Mouse (Mus musculus) intestine, embryonic 16.5 days (tissue): ENCODE measurements around the gene Atg5. TPM values are rescaled to one million over a fixed set of nuclear protein-coding genes. Genes with fewer than 3 reads are reported as not detected.

ENCODE experiments used
- ATAC-seq: fragments of 200-750 bp; cut with Nextera tagmentation; 2 replicates; pipeline ENCODE4 v1.8.0; 2017; ENCODE audit warnings: moderate TSS enrichment, moderate library complexity
- H3K27ac ChIP-seq: fragments of 300-500 bp; sonication (generic); 2 replicates; pipeline ENCODE4 v1.5.1; 2014; ENCODE audit warnings: mild to moderate bottlenecking, low read length
- H3K27me3 ChIP-seq: fragments of 300-500 bp; sonication (generic); replicated peaks from 2 replicates; pipeline ENCODE4 v1.6.1; 2014; ENCODE audit warnings: low read length, control low read depth, mixed read lengths; ENCODE audit not compliant: control insufficient read depth, insufficient read depth
- H3K36me3 ChIP-seq: fragments of 300-500 bp; sonication (generic); 2 replicates; pipeline ENCODE4 v1.6.1; 2014; ENCODE audit warnings: low read length, control low read depth; ENCODE audit not compliant: control insufficient read depth, insufficient read depth
- H3K4me1 ChIP-seq: fragments of 300-500 bp; sonication (generic); 2 replicates; pipeline ENCODE4 v1.6.1; 2014; ENCODE audit warnings: low read length, control low read depth, mixed read lengths; ENCODE audit not compliant: control insufficient read depth, insufficient read depth
- H3K4me2 ChIP-seq: fragments of 300-500 bp; sonication (generic); 2 replicates; pipeline ENCODE4 v1.6.1; 2014; ENCODE audit warnings: low read depth, low read length, control low read depth
- H3K4me3 ChIP-seq: fragments of 300-500 bp; sonication (generic); 2 replicates; pipeline ENCODE4 v1.5.1; 2014; ENCODE audit warnings: mild to moderate bottlenecking, low read length
- H3K9ac ChIP-seq: fragments of 300-500 bp; sonication (generic); 2 replicates; pipeline ENCODE4 v1.6.1; 2014; ENCODE audit warnings: low read depth, low read length
- H3K9me3 ChIP-seq: fragments of 300-500 bp; sonication (generic); 2 replicates; pipeline ENCODE4 v1.6.1; 2016; ENCODE audit warnings: low read length, control low read depth; ENCODE audit not compliant: control insufficient read depth
- WGBS: fragments of 180-500 bp; shearing (Covaris S2); extraction: QIAGEN DNeasy Blood & Tissue Kit; methylation state at CpG from one replicate; pipeline ENCODE4 v1.1.7; 2014; 5-methylcytosine and 5-hydroxymethylcytosine counted together
- polyA plus RNA-seq: library from polyadenylated mRNA; unstranded; fragments of >200 nt; fragmentation: Nextera tagmentation; extraction: Ambion mirVana; gene quantifications from 2 replicates; pipeline ENCODE4 v1.2.1, GENCODE M21; 2015

Gene Atg5
- polyA plus RNA-seq, 1 experiment from 2014 or later, result 52.6 TPM

DNA sequence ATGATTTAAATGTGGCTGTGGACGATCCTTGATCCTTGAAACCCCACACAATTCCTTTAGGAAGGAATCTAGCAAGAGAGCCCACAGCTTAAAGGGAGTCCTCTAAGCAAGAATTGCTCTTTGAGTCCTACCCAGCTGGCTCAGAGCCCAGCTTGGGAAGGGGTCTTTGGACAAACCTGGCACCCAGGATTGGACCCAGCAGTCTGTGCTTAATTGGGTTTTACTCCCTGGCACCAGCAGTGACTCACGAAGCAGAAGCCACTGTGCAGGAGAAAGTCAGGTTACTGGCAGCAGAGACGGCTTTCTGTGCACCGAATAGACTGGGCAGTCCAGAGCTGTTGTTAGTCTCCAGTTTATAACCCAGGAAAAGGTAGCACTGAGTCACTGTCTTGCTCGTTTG lies 117.1 kb downstream of the Atg5 start:
- H3K36me3 ChIP-seq, result no peaks in the 10 kb centered on the region
- H3K9me3 ChIP-seq, result no peaks in the 10 kb centered on the region
- WGBS, result 80% methylated on average over 5 of the region's 5 CpGs
- no peak for ATAC-seq
- no peak overlapping the region for H3K4me2 ChIP-seq
- H3K4me3 ChIP-seq, result no peak overlapping the region
- H3K4me1 ChIP-seq, result peaks cover 7% of the 10 kb centered on the region; the same call in 1 of the 2 replicates
- no peaks in the 10 kb centered on the region for H3K27me3 ChIP-seq
- H3K27ac ChIP-seq, result no peak overlapping the region
- H3K9ac ChIP-seq, result no peak overlapping the region

DNA sequence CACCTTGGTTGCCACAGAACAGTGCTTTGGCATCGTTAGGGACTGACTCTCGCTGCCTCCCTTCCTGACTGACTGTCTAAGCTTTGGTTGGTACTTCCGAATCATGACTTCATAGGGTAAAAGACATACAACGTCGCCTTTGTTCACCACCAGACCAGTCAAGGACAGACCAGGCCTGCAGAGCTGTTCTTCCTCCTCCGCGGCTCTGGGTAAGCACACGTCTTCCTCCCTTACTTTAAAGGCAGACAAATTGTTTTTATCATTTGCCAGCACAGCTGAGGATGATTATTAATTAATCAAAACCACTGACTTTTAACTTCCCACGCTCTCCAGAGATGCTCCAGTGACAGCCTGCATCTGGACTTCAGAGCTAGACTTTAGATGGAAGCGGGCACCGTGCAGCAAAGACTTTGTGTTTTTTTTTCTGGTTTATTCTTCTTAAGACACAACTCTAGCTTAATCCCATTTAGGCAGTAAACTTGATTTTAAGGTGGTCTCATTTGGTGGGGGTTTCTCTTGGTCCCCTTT lies 120.6 kb downstream of the Atg5 start:
- 65% methylated on average over 11 of the region's 11 CpGs for WGBS
- Histone ChIP-seq H3K27ac (no peak overlapping the region), H3K4me2 (no peak overlapping the region), H3K27me3 (no peaks in the 10 kb centered on the region), H3K9me3 (no peaks in the 10 kb centered on the region), H3K4me3 (no peak overlapping the region), H3K9ac (no peak overlapping the region), H3K4me1 (no peaks in the 10 kb centered on the region), H3K36me3 (no peaks in the 10 kb centered on the region)
- ATAC-seq, result no peak

DNA sequence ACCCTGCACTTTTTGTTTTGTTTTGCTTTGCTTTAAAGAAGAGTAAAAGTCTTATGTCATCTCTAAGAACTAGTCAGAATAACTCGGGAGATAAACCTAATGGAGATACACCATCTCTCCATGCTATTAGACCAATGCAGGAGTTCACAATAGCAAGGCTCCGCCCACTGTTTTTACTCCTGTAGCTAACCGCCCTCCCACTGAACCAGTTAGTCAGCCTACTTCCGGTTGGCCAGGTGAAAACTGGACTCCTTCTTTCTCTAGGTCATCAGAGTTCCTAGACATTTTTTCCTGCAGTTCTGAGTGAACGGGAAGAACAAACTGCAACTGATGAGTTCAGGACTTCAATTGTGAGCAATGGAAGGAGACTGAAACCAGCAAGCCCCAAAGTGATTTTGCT lies 122.1 kb downstream of the Atg5 start:
- no peak for ATAC-seq
- H3K9me3 ChIP-seq, result no peaks in the 10 kb centered on the region
- no peak overlapping the region for H3K4me2 ChIP-seq
- H3K27ac ChIP-seq, result no peak overlapping the region
- no peaks in the 10 kb centered on the region for H3K4me1 ChIP-seq
- H3K9ac ChIP-seq, result no peak overlapping the region
- H3K4me3 ChIP-seq, result no peak overlapping the region
- 81% methylated on average over 5 of the region's 5 CpGs for WGBS
- no peaks in the 10 kb centered on the region for H3K27me3 ChIP-seq
- H3K36me3 ChIP-seq, result no peaks in the 10 kb centered on the region

DNA sequence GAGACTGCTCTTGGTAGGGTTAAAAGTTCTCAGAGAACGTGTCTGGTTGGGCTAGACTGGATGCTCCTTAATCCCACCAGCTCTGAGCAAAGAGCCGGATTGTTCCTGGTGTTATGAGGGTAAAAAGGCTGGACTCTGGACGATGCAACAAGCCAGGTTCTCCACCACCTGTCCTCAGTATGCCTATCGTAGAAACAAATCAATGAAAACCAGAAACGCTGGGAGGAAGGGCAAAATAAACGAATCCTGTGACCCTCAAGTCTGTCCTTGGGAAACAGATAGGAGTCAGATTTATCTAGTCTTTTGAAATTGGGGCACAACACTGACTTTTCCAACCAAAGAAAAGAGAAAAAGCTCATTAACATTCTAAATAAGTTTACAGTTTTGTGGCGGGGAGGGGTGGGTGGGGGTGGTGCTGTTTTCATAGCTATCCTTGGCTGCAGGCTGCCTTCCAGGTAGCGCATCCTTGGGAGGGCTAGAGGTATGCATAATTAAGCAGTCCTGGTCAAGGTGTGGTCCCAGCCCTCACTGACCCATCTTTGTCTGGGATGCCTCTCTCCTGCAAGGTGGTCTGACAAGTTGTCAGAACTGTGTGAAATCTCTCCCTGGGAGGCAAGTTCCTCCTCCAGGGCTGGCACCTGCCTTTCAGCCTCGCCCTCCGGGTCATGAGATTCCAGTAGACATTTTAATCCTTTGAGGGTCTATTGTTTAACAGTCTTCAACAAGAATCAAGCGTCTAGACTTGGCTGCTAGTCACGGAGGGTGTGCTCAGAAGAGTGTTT lies 123.5 kb downstream of the Atg5 start:
- H3K4me1 ChIP-seq, result no peaks in the 10 kb centered on the region
- no peak overlapping the region for H3K27ac ChIP-seq
- H3K4me2 ChIP-seq, result no peak overlapping the region
- WGBS, result 46% methylated on average over 12 of the region's 12 CpGs
- H3K27me3 ChIP-seq, result no peaks in the 10 kb centered on the region
- H3K36me3 ChIP-seq, result no peaks in the 10 kb centered on the region
- no peaks in the 10 kb centered on the region for H3K9me3 ChIP-seq
- no peak overlapping the region for H3K9ac ChIP-seq
- ATAC-seq, result no peak
- no peak overlapping the region for H3K4me3 ChIP-seq

DNA sequence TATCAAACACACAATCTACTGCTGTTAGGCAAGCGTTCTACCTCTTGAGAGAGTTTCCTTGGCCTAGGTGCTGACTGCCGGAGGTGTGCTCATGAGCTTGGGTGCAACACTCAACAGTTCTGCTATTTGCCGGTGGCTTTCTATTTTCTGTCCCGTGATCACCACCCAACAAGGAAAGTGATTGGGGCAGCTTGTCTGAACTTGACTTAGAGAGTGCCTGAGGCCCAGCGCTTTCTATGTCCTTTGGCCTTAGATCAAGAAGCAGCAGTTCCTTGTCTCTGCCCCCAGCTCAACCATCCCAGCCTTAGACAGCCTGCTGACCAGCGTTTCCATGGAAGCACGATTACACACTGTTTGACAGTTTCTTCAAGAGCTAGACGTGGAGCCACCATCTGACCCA lies 124.7 kb downstream of the Atg5 start:
- Histone ChIP-seq H3K9me3 (no peaks in the 10 kb centered on the region), H3K27me3 (no peaks in the 10 kb centered on the region), H3K4me1 (no peaks in the 10 kb centered on the region), H3K4me2 (no peak overlapping the region), H3K9ac (no peak overlapping the region), H3K4me3 (no peak overlapping the region), H3K27ac (no peak overlapping the region), H3K36me3 (no peaks in the 10 kb centered on the region)
- WGBS, result 87% methylated on average over 8 of the region's 8 CpGs
- ATAC-seq, result no peak

DNA sequence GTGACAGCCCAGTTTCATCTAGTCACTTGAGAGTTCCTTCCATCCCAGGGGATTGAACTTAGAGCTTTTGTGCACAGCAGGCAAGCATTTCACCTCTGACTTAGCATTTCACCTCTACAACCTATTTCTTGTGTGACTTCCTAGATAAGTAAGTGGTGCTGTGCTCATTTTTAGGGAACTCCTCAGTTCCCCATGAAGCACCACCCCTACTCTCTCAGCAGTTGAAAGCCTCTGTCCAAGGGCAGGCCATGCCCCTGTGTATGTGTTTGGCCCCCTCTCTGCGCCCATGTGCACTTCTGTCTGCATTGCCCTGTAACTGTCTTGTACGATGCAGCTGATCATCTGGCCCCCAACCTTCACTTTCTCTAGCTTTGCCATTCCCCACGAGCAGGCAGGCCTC lies 132.0 kb downstream of the Atg5 start:
- no peak overlapping the region for H3K27ac ChIP-seq
- 78% methylated on average over 3 of the region's 3 CpGs for WGBS

DNA sequence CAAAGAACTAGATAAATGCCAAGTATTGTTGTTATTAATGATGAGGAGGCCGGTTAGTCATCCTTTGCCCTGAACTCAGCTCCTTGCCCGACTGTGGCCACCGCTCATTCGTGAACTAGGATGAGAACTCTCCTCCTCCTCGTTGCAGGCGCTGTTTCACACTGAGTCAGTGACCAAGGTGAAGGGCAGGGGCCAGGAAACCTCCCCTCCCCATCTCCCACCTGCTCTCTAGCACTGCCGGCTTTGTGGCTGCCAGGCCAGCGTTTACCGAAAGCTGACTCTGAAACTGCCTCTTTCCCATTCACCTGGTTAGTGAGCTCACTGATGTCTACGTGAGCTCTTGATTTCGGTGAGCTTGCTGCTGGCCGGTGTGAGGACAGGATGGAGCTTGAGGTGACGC lies 132.4 kb downstream of the Atg5 start:
- H3K36me3 ChIP-seq, result no peaks in the 10 kb centered on the region
- H3K4me2 ChIP-seq, result no peak overlapping the region
- H3K4me3 ChIP-seq, result no peak overlapping the region
- 71% methylated on average over 13 of the region's 13 CpGs for whole genome bisulfite sequencing
- no peak overlapping the region for H3K27ac ChIP-seq
- no peaks in the 10 kb centered on the region; the same call in 1 of the 2 replicates for H3K4me1 ChIP-seq
- no peak overlapping the region for H3K9ac ChIP-seq
- H3K27me3 ChIP-seq, result no peaks in the 10 kb centered on the region
- no peak for ATAC-seq
- H3K9me3 ChIP-seq, result no peaks in the 10 kb centered on the region

More for the DNA sequence above, 132.0 kb downstream of the Atg5 start:
- no peak overlapping the region for H3K4me2 ChIP-seq
- H3K27me3 ChIP-seq, result no peaks in the 10 kb centered on the region
- ATAC-seq, result no peak
- no peaks in the 10 kb centered on the region; the same call in 1 of the 2 replicates for H3K4me1 ChIP-seq
- no peak overlapping the region for H3K9ac ChIP-seq
- H3K36me3 ChIP-seq, result no peaks in the 10 kb centered on the region
- no peaks in the 10 kb centered on the region for H3K9me3 ChIP-seq
- H3K4me3 ChIP-seq, result no peak overlapping the region

DNA sequence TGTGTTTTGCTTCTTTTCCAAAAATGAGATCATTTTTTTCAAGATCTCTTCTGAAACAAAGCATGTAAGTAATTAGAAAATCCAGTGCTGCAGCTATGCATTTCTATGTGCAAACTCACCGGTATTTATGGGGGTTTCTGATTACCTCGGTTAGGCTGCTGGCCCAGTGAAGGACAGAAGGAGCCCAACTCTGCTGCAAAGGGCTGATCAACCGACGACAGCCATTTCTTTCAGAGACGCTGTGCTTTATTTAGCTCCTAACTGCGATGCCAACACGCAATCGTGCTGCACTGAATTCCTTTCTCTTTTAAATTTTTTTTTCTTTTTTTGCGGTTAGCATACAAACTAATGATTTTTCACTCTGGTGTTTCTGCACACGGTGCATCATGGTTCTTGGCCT lies 133.4 kb downstream of the Atg5 start:
- Histone ChIP-seq H3K4me1 (no peaks in the 10 kb centered on the region; the same call in 1 of the 2 replicates), H3K4me3 (no peak overlapping the region), H3K9ac (no peak overlapping the region), H3K36me3 (no peaks in the 10 kb centered on the region), H3K9me3 (no peaks in the 10 kb centered on the region), H3K27ac (no peak overlapping the region), H3K4me2 (no peak overlapping the region), H3K27me3 (no peaks in the 10 kb centered on the region)
- 79% methylated on average over 10 of the region's 10 CpGs for WGBS
- ATAC-seq, result no peak

DNA sequence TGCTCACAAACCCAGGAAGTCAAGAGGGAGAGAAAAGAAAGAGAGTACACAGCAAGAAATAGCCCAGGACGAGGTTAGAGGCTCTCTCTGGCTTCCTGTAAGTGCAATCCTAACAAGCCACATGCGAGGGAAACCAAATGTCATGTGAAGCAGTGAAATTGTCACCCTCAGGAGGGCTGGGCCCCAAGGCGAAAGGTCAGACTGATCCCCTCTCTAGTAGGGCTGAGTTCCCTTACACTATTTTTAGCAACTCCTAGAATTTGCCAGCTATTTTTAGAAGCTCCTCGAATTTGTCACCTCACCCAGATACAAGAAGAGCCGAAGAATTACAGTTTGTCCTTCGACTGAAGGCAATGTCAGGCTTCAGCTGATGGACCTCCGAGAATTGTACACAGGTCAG lies 135.3 kb downstream of the Atg5 start:
- ATAC-seq, result no peak
- no peaks in the 10 kb centered on the region for H3K9me3 ChIP-seq
- H3K4me1 ChIP-seq, result no peaks in the 10 kb centered on the region; the same call in 1 of the 2 replicates
- H3K27me3 ChIP-seq, result no peaks in the 10 kb centered on the region
- no peak overlapping the region for H3K4me3 ChIP-seq
- no peak overlapping the region for H3K9ac ChIP-seq
- WGBS, result 63% methylated on average over 7 of the region's 7 CpGs
- H3K36me3 ChIP-seq, result no peaks in the 10 kb centered on the region
- no peak overlapping the region for H3K27ac ChIP-seq
- no peak overlapping the region for H3K4me2 ChIP-seq
